Mouse (Mus musculus): ENCODE data around the gene Fstl5.

- TF ChIP-seq POLR2A (IDR thresholded peaks at IDR 0.05; ENCODE audit: low read depth, low read length) (no peak), CTCF (conservative IDR thresholded peaks at IDR 0.05 in 1 of 2, IDR thresholded peaks at IDR 0.05 in 1 of 2; ENCODE audit: low read depth in 2 of 2, low read length in 2 of 2) (no peak), JUND (conservative IDR thresholded peaks at IDR 0.05; ENCODE audit: low read depth, low read length) (no peak), ELF1 (IDR thresholded peaks at IDR 0.05; ENCODE audit: low read depth, low read length) (no peak), USF1 (IDR thresholded peaks at IDR 0.05; ENCODE audit: low read depth, low read length) (no peak), MAX (IDR thresholded peaks at IDR 0.05; ENCODE audit: low read length) (no peak), SIN3A (IDR thresholded peaks at IDR 0.05; ENCODE audit: low read length) (no peak), EP300 (IDR thresholded peaks at IDR 0.05; ENCODE audit: low read length) (no peak), NELFE (IDR thresholded peaks at IDR 0.05; ENCODE audit: low read depth, low read length) (no peak), ZC3H11A (IDR thresholded peaks at IDR 0.05; ENCODE audit: low read depth, low read length) (no peak), RCOR1 (conservative IDR thresholded peaks at IDR 0.05; ENCODE audit: low read depth, low read length) (no peak), CHD1 (IDR thresholded peaks at IDR 0.05; ENCODE audit: low read depth, low read length) (no peak)
Measured at GRCm38 (mm10) chr3:76467229-76467874, 393.3 kb downstream of the Fstl5 start.

Data from CH12.LX (cell line).